Mouse (Mus musculus) liver, postnatal 0 days (tissue): ENCODE measurements around the gene Ppm1l.

Source experiments
- CTCF ChIP-seq: sonication (generic); IDR thresholded peaks from 2 replicates; pipeline ENCODE4 v1.5.1; 2016; ENCODE audit warnings: antibody characterized with exemption, low read depth
- EP300 ChIP-seq: IDR thresholded peaks from 2 replicates; pipeline ENCODE4 v1.6.1; 2016; ENCODE audit warnings: antibody characterized with exemption, low read depth, mild to moderate bottlenecking

- TF ChIP-seq CTCF: no peak
- TF ChIP-seq EP300: no peak
Observed at GRCm38 (mm10) chr3:69484006-69484574, 167.4 kb downstream of the Ppm1l start.
